Mouse (Mus musculus) adrenal gland, adult (tissue): ENCODE results near the gene Kctd20.

Experiments used
- DNase-seq, 2 experiments: peaks; one replicate each; pipeline ENCODE4 v3.0.0; 2022 to 2023; ENCODE audit warnings: low spot score in 1 of 2; ENCODE audit not compliant: inconsistent age in 2 of 2

The Kctd20 gene

GRCm38 (mm10) chr17:29016705-29017104 is 65.0 kb downstream of the Kctd20 start:
- no peak for DNase-seq

DNA sequence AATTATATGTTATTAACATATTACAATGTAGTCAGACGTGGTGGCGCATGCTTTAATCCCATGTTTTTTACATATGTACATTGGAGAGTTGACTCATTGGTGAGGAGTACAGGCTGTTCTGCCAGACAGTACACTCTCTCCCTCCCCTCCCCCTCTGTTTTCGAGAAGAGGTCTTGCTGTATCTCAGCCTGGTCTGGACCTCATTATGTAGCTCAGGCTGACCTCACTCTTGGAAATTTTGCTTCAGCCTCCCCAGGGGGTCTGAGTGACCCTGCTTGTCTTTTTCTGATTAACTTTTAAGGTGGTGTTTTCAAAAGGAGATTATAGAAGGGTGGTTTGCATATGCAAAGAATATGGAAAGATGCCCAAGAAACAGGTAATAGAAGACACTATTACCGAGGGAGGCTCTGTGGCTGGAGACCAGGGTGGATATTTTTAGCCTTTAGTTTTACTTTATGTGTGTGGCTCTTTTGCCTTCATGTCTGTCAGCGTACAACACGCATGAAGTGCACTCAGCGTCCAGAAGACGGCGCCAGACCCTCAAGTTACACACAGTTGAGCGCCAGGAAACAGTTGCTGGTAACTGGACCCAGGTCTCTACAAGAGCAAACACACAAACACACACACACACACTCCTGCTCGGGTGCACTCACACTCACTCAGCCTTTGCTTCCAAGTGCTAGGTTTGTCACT is 66.7 kb downstream of the Kctd20 start:
- no peak for DNase-seq
